Mouse (Mus musculus) bone marrow, adult 2 months (tissue): ENCODE measurements around the gene Acvrl1.

ENCODE experiments used
- CTCF ChIP-seq: fragments of 200-500 bp; IDR thresholded peaks from 2 replicates; pipeline ENCODE4 v1.5.1; 2011; ENCODE audit warnings: low read length, control low read depth; ENCODE audit not compliant: control insufficient read depth, insufficient read depth
- POLR2A ChIP-seq: fragments of 200-500 bp; IDR thresholded peaks from 2 replicates; pipeline ENCODE4 v1.6.1; 2011; ENCODE audit warnings: low read depth, mild to moderate bottlenecking, control low read depth, low read length, borderline replicate concordance; ENCODE audit not compliant: control insufficient read depth

GRCm38 (mm10) chr15:101161534-101161933, 33.2 kb downstream of the Acvrl1 start:
- no peak for TF ChIP-seq CTCF
- TF ChIP-seq POLR2A: no peak
